Mouse (Mus musculus) kidney, embryonic 15.5 days (tissue): ENCODE measurements at regions not wholly inside any gene's neighbourhood (a gene's known extent, or its start where the extent isn't known, plus 50 kb on each side); places are given as distances from the start of the nearest gene placed in this dataset.

Experiments used
- ATAC-seq: fragments of 200-750 bp; cut with Nextera tagmentation; replicated peaks from 2 replicates; pipeline ENCODE4 v1.8.0; 2017; ENCODE audit warnings: moderate TSS enrichment; ENCODE audit not compliant: low FRiP score
- H3K27ac ChIP-seq: fragments of 300-500 bp; sonication (generic); 2 replicates; pipeline ENCODE4 v1.5.1; 2015; ENCODE audit warnings: mild to moderate bottlenecking, inconsistent platforms
- H3K27me3 ChIP-seq: fragments of 300-500 bp; sonication (generic); 2 replicates; pipeline ENCODE4 v1.6.1; 2015; ENCODE audit warnings: inconsistent platforms
- H3K36me3 ChIP-seq: fragments of 300-500 bp; sonication (generic); 2 replicates; pipeline ENCODE4 v1.6.1; 2015; ENCODE audit warnings: inconsistent platforms
- H3K4me1 ChIP-seq: fragments of 300-500 bp; sonication (generic); 2 replicates; pipeline ENCODE4 v1.6.1; 2015; ENCODE audit warnings: inconsistent platforms
- H3K4me2 ChIP-seq: fragments of 300-500 bp; sonication (generic); 2 replicates; pipeline ENCODE4 v1.6.1; 2015; ENCODE audit warnings: moderate library complexity, mild to moderate bottlenecking, inconsistent platforms
- H3K4me3 ChIP-seq: fragments of 300-500 bp; sonication (generic); replicated peaks from 2 replicates; pipeline ENCODE4 v1.5.1; 2015; ENCODE audit warnings: mild to moderate bottlenecking, inconsistent platforms
- H3K9ac ChIP-seq: fragments of 300-500 bp; sonication (generic); 2 replicates; pipeline ENCODE4 v1.6.1; 2015; ENCODE audit warnings: mild to moderate bottlenecking, inconsistent platforms
- H3K9me3 ChIP-seq: fragments of 300-500 bp; sonication (generic); replicated peaks from 2 replicates; pipeline ENCODE4 v1.6.1; 2016; ENCODE audit warnings: inconsistent platforms
- WGBS: fragments of 180-500 bp; shearing (Covaris S2); methylation state at CpG from one replicate; pipeline ENCODE4 v1.1.7; 2015; ENCODE audit warnings: mixed read lengths; 5-methylcytosine and 5-hydroxymethylcytosine counted together

DNA sequence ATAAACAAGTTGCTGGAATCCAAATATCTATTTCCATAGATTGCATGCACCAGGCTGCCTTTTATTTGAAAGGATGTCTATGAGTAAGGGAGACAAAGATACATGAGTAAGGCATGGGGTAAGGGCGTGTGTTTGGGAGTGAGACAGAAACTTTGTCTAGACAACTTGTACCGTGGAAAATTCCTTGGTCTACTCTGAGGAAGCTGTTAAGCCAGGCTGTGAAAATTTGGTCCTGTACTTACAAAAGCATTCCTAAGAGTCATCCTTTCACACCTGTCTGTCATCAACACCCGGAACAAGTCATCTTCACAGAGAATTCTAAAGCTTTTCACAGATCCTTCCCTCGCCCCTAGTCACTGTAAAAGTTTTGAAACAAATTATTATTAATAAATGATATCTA lies 193.1 kb upstream of the Cdh6 start:
- WGBS = 54% methylated on average over 4 of the region's 4 CpGs
- H3K4me2 ChIP-seq = no peak overlapping the region

DNA sequence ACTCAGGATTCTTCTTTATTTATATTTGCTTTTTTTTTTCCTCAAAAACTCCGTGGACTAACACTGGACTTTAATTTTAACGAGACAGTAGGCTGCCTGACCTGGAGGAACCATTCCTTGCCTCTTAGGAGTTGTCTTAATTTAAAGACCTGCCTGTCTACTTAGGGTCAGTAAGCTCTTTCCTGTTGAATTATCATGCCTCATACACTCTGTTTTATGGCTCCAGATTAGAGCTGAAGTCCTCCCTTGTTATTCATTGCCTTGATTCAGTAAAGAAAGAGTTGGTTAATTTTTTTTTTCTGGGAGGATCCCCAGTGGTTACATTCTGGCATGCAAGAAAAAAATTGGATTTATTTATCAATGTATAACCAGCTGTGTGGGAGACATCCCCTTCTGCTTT lies 187.3 kb upstream of the Cdh6 start:
- WGBS = 16% methylated on average over 2 of the region's 2 CpGs
- Histone ChIP-seq H3K4me1 (no peaks in the 10 kb centered on the region), H3K4me2 (no peak overlapping the region), H3K9me3 (no peaks in the 10 kb centered on the region), H3K27ac (peak overlapping the region; percentile 56), H3K36me3 (no peaks in the 10 kb centered on the region), H3K4me3 (no peak overlapping the region), H3K27me3 (no peaks in the 10 kb centered on the region), H3K9ac (no peak overlapping the region)
- ATAC-seq = peak; percentile 71

More for the DNA sequence above, 193.1 kb upstream of the Cdh6 start:
- Histone ChIP-seq H3K27me3 (no peaks in the 10 kb centered on the region), H3K36me3 (no peaks in the 10 kb centered on the region), H3K9ac (no peak overlapping the region), H3K9me3 (no peaks in the 10 kb centered on the region), H3K4me1 (peaks cover 6% of the 10 kb centered on the region; the same call in 1 of the 2 replicates), H3K4me3 (no peak overlapping the region), H3K27ac (no peak overlapping the region)
- no peak for ATAC-seq

DNA sequence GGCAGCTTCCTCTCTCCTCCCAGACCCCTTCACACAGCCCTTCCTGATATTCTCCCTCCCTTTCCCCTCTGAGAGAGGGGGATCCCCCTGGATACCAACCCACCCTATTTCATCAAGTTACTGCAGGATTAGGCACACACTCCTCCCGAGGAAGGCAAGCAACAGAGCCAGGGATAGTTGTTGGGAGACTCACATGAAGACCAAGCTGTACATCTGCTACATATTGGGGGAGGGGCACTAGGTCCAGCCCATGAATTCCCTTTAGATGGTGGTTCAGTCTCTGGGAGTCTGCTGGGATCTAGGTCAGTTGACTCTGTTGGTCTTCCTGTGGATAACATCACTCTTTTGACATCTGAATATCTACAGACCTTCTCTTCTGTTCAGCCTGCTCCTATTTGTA lies 185.6 kb upstream of the Cdh6 start:
- no peak for ATAC-seq
- H3K9me3 ChIP-seq = no peaks in the 10 kb centered on the region
- no peaks in the 10 kb centered on the region for H3K4me1 ChIP-seq
- no peaks in the 10 kb centered on the region for H3K36me3 ChIP-seq
- no peak overlapping the region for H3K9ac ChIP-seq
- no peaks in the 10 kb centered on the region for H3K27me3 ChIP-seq
- H3K4me2 ChIP-seq = no peak overlapping the region
- H3K27ac ChIP-seq = no peak overlapping the region
- no peak overlapping the region for H3K4me3 ChIP-seq
- WGBS = 14% methylated on average over 1 of the region's 1 CpGs

DNA sequence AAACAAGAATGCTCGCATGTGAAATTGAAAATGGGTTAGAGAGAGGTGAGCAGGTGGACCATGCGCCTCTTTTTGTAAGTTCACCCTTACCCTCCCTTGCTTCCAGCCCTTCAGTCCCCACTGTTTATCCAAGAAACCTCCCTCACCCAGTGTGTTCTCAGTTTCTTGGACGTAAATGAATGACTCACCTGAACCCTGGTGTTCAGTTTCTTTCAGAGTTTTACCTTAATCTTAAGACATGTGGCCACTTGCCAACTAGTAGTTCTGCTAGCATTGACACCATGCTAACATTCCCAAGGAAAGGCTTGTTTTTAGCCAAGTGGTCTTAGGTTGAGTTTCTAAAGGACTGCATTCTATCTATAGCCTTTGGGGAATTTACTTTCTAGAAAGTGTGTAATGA lies 176.8 kb upstream of the Cdh6 start:
- no peaks in the 10 kb centered on the region for H3K9me3 ChIP-seq
- H3K27me3 ChIP-seq = no peaks in the 10 kb centered on the region
- H3K4me2 ChIP-seq = no peak overlapping the region
- 0 out of 2 replicates have a peak, but pooled peaks have one; percentile 29 for ATAC-seq
- no peaks in the 10 kb centered on the region for H3K36me3 ChIP-seq
- WGBS = 57% methylated on average over 3 of the region's 3 CpGs
- H3K27ac ChIP-seq = no peak overlapping the region
- H3K4me1 ChIP-seq = no peaks in the 10 kb centered on the region
- H3K9ac ChIP-seq = no peak overlapping the region
- no peak overlapping the region for H3K4me3 ChIP-seq

DNA sequence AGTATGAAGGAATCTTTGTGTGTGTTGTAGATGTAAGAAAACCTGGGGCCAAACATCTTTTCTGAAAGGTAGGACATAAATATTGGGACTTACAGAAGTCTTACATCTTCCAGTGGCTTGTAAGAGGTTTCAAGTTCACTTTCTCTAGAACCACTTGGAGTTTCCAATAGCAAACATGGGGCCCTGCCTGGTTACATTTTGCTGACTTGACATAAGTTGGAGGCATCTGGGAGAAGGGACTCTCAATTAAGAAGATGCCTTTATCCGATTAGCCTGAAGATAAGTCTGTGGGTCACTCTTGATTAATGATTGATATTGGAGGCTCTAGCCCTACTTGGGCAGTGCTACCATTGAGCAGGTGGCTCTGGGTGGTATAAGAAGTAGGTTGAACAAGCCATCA lies 162.9 kb upstream of the Cdh6 start:
- H3K9ac ChIP-seq = no peak overlapping the region
- H3K4me1 ChIP-seq = no peaks in the 10 kb centered on the region
- 87% methylated on average over 1 of the region's 1 CpGs for WGBS
- no peak overlapping the region for H3K4me3 ChIP-seq
- H3K9me3 ChIP-seq = no peaks in the 10 kb centered on the region
- no peaks in the 10 kb centered on the region for H3K36me3 ChIP-seq
- no peak overlapping the region for H3K27ac ChIP-seq
- no peak overlapping the region for H3K4me2 ChIP-seq
- no peaks in the 10 kb centered on the region for H3K27me3 ChIP-seq
- no peak for ATAC-seq

DNA sequence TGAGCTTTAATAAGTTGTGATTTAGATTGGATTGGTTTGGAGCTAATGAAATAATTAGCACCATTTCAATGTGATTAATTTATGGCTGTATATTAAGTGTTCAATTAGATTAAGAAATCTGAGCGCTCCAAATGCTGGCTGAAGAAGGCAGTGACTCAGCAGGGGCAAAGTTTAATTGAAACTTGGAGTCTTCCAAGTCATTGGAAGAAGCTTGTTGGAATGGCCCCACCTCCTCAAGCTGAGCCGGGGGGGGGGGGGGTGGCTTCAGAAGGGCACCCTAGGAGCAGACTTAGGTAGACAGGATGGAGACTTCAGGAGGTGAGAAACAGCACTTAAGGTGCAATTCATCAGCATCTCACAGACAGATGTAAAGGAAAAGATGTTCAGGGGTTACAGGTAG lies 151.0 kb upstream of the Cdh6 start:
- no peaks in the 10 kb centered on the region for H3K36me3 ChIP-seq
- WGBS = 51% methylated on average over 2 of the region's 2 CpGs

DNA sequence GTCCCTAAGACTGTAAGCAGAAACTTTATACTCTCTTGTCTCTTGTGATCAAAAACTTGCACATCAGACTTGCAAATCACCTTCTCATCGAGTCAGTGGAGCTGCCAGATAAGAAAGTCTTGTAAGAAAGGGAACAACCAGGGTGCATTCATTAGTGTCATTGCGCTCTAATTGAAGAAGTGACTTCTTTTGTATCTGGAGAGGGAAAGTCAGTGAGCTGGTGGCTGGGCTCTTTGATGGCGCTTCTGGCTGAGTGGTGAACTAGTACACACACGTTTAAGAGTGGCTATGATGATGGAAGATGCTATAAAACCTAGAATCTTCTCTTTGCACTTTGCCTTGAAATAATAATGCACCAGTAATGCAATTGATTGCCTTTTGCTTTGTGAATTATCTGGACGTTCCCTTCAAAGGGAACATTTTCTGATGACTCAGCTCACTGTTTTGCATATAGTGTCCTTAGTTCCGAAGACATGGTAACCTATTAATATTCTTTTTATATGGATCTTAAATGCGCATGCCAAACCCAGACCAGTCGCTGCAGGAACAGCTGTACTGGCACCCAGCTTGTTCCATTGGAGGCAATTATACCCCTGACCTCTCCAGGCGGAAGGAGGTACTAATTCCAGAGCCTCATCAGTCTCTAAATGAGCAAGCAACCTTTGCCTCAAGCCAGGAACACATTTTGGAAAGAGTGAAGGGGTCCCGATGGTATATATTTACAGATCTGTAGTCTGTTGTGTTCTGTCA lies 147.3 kb upstream of the Cdh6 start:
- 62% methylated on average over 10 of the region's 10 CpGs for WGBS
- no peak for ATAC-seq
- no peak overlapping the region for H3K4me3 ChIP-seq
- H3K27me3 ChIP-seq = no peaks in the 10 kb centered on the region
- H3K9me3 ChIP-seq = no peaks in the 10 kb centered on the region
- H3K36me3 ChIP-seq = no peaks in the 10 kb centered on the region
- H3K9ac ChIP-seq = no peak overlapping the region
- no peak overlapping the region for H3K4me2 ChIP-seq
- H3K4me1 ChIP-seq = no peaks in the 10 kb centered on the region
- H3K27ac ChIP-seq = no peak overlapping the region

More for the DNA sequence above, 151.0 kb upstream of the Cdh6 start:
- H3K4me3 ChIP-seq = no peak overlapping the region
- no peaks in the 10 kb centered on the region for H3K27me3 ChIP-seq
- no peak overlapping the region for H3K27ac ChIP-seq
- no peak for ATAC-seq
- H3K9ac ChIP-seq = no peak overlapping the region
- H3K4me2 ChIP-seq = no peak overlapping the region
- H3K4me1 ChIP-seq = no peaks in the 10 kb centered on the region
- no peaks in the 10 kb centered on the region for H3K9me3 ChIP-seq

DNA sequence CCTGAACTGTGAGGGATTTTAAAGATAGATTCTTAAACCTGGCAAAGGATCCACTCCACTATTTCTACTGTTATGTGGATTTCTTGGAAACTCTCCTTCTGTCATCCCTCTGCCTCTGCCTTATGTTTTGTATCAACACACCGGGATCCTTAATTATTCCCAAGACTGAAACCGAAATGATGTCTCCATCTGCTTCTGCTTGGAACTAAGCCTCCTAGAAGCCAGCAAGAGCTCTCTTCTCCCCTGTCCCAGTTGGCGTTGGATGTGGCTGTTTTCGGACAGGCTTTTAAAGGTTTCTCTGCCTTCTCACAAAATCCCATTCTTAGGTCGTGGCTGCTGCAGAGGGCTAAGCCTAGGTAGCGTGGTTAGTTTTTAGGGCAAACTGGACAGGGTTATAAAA lies 131.1 kb upstream of the Cdh6 start:
- H3K36me3 ChIP-seq = no peaks in the 10 kb centered on the region

DNA sequence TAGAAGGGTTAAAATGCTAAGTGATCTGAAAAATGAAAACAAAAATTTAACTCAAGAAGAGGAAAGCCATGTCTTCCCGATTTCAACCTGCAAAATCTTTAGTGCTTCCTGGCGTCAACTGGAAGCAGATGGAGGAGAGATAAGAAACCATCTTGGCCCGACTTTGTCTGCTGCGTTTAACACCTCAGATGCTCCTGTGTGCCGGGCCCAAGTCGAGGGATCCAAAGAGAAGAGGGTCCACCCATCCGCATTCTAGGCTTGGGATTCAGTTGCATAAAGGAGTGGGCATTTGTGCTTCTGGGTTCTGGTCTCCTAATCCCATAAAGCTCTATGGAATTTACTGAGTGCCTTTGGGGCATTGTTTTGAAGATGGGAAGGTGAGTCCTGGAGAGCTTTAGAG lies 130.0 kb upstream of the Cdh6 start:
- no peak overlapping the region for H3K4me2 ChIP-seq
- H3K9me3 ChIP-seq = no peaks in the 10 kb centered on the region
- H3K4me1 ChIP-seq = no peaks in the 10 kb centered on the region
- 74% methylated on average over 7 of the region's 7 CpGs for WGBS
- no peak overlapping the region for H3K9ac ChIP-seq
- ATAC-seq = no peak
- H3K27me3 ChIP-seq = no peaks in the 10 kb centered on the region
- no peak overlapping the region for H3K4me3 ChIP-seq
- no peaks in the 10 kb centered on the region for H3K36me3 ChIP-seq
- H3K27ac ChIP-seq = no peak overlapping the region

More for the DNA sequence above, 131.1 kb upstream of the Cdh6 start:
- Histone ChIP-seq H3K27ac (no peak overlapping the region), H3K27me3 (no peaks in the 10 kb centered on the region), H3K4me3 (no peak overlapping the region), H3K9me3 (no peaks in the 10 kb centered on the region), H3K4me1 (no peaks in the 10 kb centered on the region), H3K9ac (no peak overlapping the region), H3K4me2 (no peak overlapping the region)
- ATAC-seq = no peak
- WGBS = 82% methylated on average over 6 of the region's 6 CpGs

DNA sequence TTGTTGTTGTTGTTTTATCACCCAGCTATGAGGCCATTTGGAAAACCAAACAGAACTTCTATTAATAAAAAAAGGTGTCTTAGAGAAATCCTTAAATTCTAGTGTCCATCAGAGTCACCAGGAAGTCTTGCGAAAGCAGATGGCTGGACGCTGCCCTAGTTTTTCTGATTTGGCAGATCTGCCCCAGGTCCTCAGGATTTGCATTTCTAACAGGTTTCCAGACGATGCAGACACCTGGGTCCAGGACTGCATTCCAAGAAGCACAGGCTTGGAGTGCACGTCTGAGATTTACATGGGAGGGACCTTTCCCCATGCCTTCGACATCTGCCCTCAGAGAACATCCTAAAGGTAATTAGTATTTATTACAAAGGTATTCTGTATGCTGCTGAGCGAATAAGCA lies 129.2 kb upstream of the Cdh6 start:
- Histone ChIP-seq H3K9me3 (no peaks in the 10 kb centered on the region), H3K4me3 (no peak overlapping the region), H3K36me3 (no peaks in the 10 kb centered on the region), H3K27ac (no peak overlapping the region), H3K4me2 (no peak overlapping the region), H3K4me1 (no peaks in the 10 kb centered on the region), H3K9ac (no peak overlapping the region), H3K27me3 (no peaks in the 10 kb centered on the region)
- 79% methylated on average over 6 of the region's 6 CpGs for WGBS
- ATAC-seq = no peak

DNA sequence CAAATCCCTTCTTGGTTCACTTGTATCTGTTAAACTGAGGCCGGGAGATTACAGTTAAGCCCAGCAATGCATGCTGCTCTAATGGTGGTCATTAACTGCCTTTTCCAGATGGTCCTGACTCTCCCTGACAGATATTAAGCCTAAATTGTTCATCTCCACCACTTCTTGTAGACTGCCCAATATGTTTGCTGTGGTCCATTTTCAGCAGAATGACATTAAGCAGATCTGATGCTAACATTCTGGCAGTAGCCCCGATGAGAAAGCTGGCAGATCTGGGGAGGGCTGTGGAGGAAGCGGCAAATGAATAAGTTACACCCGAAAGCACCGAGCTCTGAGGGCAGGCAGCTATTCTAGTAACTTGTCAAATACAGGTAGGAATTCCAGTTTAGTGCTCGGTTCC lies 123.5 kb upstream of the Cdh6 start:
- Histone ChIP-seq H3K4me1 (no peaks in the 10 kb centered on the region), H3K9ac (no peak overlapping the region), H3K36me3 (no peaks in the 10 kb centered on the region), H3K4me2 (no peak overlapping the region), H3K27ac (no peak overlapping the region), H3K9me3 (no peaks in the 10 kb centered on the region), H3K27me3 (no peaks in the 10 kb centered on the region), H3K4me3 (no peak overlapping the region)
- no peak for ATAC-seq
- 67% methylated on average over 6 of the region's 6 CpGs for WGBS

DNA sequence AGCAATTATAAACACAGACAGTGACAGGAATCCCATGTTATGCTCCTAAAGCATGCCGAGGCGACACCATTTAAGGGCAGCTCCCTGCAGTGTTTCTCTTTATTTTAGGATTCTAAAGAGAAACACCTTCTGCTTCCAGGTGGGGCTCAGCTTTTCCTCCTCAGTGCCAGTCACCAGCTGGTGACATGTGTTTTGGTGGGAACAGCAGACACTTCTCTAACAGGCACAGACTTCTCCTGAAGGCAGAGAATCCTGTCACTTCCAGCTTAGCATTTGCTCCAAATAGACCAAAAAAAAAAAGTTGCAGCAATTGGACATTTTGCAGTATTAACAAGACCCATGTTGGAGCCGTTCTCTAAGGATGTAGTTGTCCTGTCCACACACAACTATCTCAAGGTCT lies 115.6 kb upstream of the Cdh6 start:
- Histone ChIP-seq H3K27ac (no peak overlapping the region), H3K36me3 (no peaks in the 10 kb centered on the region), H3K4me1 (0 out of 2 replicates have a peak, but pooled peaks cover 5% of the 10 kb centered on the region), H3K9ac (no peak overlapping the region), H3K27me3 (no peaks in the 10 kb centered on the region), H3K9me3 (no peaks in the 10 kb centered on the region), H3K4me3 (no peak overlapping the region), H3K4me2 (no peak overlapping the region)
- ATAC-seq = no peak
- WGBS = 66% methylated on average over 3 of the region's 3 CpGs

DNA sequence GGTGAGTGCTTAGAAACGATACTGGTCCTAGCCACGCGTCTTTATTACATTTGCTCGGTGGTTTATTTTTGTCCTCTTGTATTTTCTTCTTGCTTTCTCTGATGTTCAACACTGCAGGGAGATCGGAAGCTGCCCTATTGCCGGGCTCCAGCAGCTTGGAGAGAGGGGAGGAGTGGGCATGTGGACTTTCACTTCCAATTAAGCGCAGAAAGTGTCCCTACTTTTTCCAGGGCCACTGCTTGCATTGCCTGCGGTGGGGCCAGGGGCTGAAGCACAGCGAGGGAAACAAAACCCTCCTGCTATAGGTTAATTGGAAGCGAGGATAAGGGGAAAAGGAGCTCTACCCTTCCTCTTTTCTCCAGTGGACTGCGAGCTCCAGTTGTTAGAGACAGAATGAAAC lies 114.4 kb upstream of the Cdh6 start:
- no peaks in the 10 kb centered on the region for H3K27me3 ChIP-seq
- no peak for ATAC-seq
- H3K36me3 ChIP-seq = no peaks in the 10 kb centered on the region
- H3K9ac ChIP-seq = no peak overlapping the region
- H3K27ac ChIP-seq = no peak overlapping the region
- H3K9me3 ChIP-seq = no peaks in the 10 kb centered on the region
- 72% methylated on average over 11 of the region's 11 CpGs for WGBS
- H3K4me2 ChIP-seq = no peak overlapping the region
- no peak overlapping the region for H3K4me3 ChIP-seq
- 0 out of 2 replicates have a peak, but pooled peaks cover 5% of the 10 kb centered on the region for H3K4me1 ChIP-seq
